Mouse (Mus musculus) limb, embryonic 12.5 days (tissue): Measurements from ENCODE around the gene Fam241a. TPM values are rescaled to one million over a fixed set of nuclear protein-coding genes. Genes with fewer than 3 reads are reported as not detected.

Experiments
- ATAC-seq: fragments of 200-750 bp; cut with Nextera tagmentation; 2 replicates; pipeline ENCODE4 v1.8.0; 2017; ENCODE audit warnings: low read depth, moderate TSS enrichment; ENCODE audit not compliant: insufficient number of reproducible peaks, insufficient read depth, low FRiP score, low TSS enrichment
- H3K27ac ChIP-seq: fragments of 300-500 bp; sonication (generic); 2 replicates; pipeline ENCODE4 v1.5.1; 2016; ENCODE audit warnings: mild to moderate bottlenecking, moderate library complexity
- H3K27me3 ChIP-seq: fragments of 300-500 bp; sonication (generic); 2 replicates; pipeline ENCODE4 v1.6.1; 2016; ENCODE audit warnings: mild to moderate bottlenecking, moderate library complexity
- H3K36me3 ChIP-seq: fragments of 300-500 bp; sonication (generic); 2 replicates; pipeline ENCODE4 v1.6.1; 2016; ENCODE audit warnings: mild to moderate bottlenecking, moderate library complexity
- H3K4me1 ChIP-seq: fragments of 300-500 bp; sonication (generic); replicated peaks from 2 replicates; pipeline ENCODE4 v1.6.1; 2016
- H3K4me2 ChIP-seq: fragments of 300-500 bp; sonication (generic); 2 replicates; pipeline ENCODE4 v1.6.1; 2016; ENCODE audit warnings: mild to moderate bottlenecking, moderate library complexity
- H3K4me3 ChIP-seq: fragments of 300-500 bp; sonication (generic); replicated peaks from 2 replicates; pipeline ENCODE4 v1.5.1; 2016; ENCODE audit warnings: mild to moderate bottlenecking
- H3K9ac ChIP-seq: fragments of 300-500 bp; sonication (generic); replicated peaks from 2 replicates; pipeline ENCODE4 v1.6.1; 2016; ENCODE audit warnings: mild to moderate bottlenecking, moderate library complexity
- H3K9me3 ChIP-seq: fragments of 300-500 bp; sonication (generic); 2 replicates; pipeline ENCODE4 v1.6.1; 2016; ENCODE audit warnings: mild to moderate bottlenecking, moderate library complexity
- WGBS: fragments of 180-500 bp; shearing (Covaris S2); methylation state at CpG from one replicate; pipeline ENCODE4 v1.1.7; 2016; 5-methylcytosine and 5-hydroxymethylcytosine counted together
- polyA plus RNA-seq: library from polyadenylated mRNA; unstranded; fragments of >200 nt; fragmentation: Nextera tagmentation; extraction: Ambion mirVana; gene quantifications from 2 replicates; pipeline ENCODE4 v1.2.1, GENCODE M21; 2016

The Fam241a gene
- 3.6 and 4.5 TPM in 2 replicates for polyA plus RNA-seq

DNA sequence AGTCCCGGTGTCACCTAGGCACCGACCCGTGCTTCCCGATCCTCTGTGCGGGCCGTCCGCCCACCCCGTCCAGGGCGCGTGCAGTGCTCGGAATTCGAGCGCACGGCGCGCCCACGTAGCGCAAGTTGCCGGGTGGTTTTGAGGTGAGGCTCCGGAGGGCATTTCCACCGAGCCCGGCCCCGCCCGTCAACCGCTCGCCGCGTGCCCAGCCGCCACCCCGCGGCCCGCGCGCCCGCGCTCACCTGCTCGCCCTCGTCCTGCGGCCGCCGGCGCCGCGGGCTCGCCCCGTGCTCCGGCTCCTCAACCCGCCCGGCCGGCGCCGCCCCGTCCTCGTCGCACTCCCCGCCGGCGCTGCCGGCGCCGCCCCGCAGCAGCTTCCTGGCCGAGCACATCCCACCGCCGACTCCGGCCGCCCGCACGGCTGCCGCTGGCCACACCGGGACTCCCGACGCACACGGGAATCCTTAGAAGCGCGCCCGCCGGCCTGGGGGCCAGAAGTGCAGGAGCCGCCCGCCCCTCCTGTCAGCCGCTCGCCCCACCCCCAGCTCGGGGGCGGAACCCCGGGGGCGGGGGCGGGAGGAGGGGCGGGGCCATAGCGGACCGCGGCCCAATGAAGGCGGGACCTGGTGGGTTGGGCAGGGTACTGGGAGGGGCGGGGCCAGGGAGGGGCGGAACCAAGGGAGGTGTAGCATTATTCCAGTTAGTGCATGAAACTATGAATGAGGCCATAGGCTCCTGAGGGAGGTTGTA, at the start of gene Fam241a:
TSS of gene Fam241a (minus strand) at position 533 of the 750 bp plus-strand sequence.
- Histone ChIP-seq H3K27me3 (peaks cover 31% of the 10 kb centered on the region), H3K4me3 (peak within 1 kb of the TSS; percentile 73), H3K36me3 (no peaks in the 10 kb centered on the region), H3K27ac (no peak within 1 kb of the TSS), H3K4me2 (peak within 1 kb of the TSS; percentile 78), H3K9me3 (no peaks in the 10 kb centered on the region), H3K4me1 (0 out of 2 replicates have a peak, but pooled peaks cover 3% of the 10 kb centered on the region), H3K9ac (peak within 1 kb of the TSS; percentile 63)
- WGBS, result under 1% methylated on average over 94 of the region's 94 CpGs
- ATAC-seq, result peak; percentile 95

DNA sequence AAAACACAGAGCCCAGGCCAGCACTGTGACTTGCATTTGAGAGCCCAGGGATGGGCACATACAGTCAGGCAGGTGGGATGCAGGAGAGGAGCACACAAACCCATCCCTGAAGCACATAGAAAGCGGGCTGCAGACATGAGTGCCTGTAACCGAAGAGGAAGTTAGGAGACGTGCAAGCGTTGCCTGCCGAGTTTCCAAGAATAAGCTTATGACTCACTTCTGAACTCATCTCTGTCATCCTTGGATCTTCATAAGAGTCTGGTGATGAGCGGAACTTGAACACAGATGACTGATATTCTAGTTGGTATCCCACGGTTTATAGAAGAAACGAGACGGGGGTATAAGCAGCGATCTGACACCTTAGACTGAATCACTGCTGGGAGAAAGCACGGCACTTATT, 36.3 kb upstream of the Fam241a start:
- H3K9ac ChIP-seq, result no peak overlapping the region
- no peak overlapping the region for H3K4me2 ChIP-seq
- H3K27ac ChIP-seq, result no peak overlapping the region
- H3K27me3 ChIP-seq, result no peaks in the 10 kb centered on the region
- 92% methylated on average over 11 of the region's 11 CpGs for WGBS
- H3K4me3 ChIP-seq, result no peak overlapping the region
- H3K4me1 ChIP-seq, result no peaks in the 10 kb centered on the region
- no peak for ATAC-seq
- H3K36me3 ChIP-seq, result no peaks in the 10 kb centered on the region
- 0 out of 2 replicates have a peak, but pooled peaks cover 3% of the 10 kb centered on the region for H3K9me3 ChIP-seq

DNA sequence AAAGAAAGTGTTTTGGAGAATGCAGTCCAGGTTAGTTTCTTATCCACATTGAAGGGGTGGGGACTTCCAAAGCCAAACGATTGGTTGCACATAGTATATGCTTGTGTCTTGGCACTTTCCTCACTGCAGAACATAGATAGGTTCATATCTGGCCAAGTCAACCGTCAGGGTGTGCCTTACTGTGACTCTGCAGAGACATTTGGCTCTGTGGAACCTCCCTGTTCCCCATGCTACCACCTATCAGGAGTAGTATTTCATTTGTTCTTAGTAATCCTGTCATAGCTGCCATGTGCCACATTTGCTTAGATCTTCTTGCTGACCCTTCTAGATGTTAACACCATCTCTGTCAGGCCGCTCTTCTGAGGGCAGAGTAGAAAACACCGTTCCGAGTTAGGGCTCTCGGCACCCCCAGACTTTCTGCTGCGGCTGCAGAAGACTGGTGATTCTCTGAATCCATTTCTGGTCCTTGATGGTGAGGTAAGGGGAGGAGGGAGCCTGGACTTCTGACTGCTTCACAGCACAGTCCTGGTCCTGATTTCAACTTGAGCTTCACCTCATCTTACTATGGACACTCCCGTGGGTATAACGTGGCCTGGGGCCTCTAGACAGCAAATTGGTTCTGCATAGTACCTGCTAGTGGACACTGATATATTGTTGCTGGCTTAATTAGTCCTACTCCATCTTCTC, 34.3 kb upstream of the Fam241a start:
- H3K9me3 ChIP-seq, result no peaks in the 10 kb centered on the region
- no peaks in the 10 kb centered on the region for H3K4me1 ChIP-seq
- 84% methylated on average over 9 of the region's 9 CpGs for WGBS
- no peaks in the 10 kb centered on the region for H3K27me3 ChIP-seq
- no peak overlapping the region for H3K27ac ChIP-seq
- 0 out of 2 replicates have a peak, but pooled peaks have one; percentile 37 for ATAC-seq
- no peak overlapping the region for H3K9ac ChIP-seq
- no peak overlapping the region for H3K4me3 ChIP-seq
- no peak overlapping the region for H3K4me2 ChIP-seq
- H3K36me3 ChIP-seq, result no peaks in the 10 kb centered on the region

DNA sequence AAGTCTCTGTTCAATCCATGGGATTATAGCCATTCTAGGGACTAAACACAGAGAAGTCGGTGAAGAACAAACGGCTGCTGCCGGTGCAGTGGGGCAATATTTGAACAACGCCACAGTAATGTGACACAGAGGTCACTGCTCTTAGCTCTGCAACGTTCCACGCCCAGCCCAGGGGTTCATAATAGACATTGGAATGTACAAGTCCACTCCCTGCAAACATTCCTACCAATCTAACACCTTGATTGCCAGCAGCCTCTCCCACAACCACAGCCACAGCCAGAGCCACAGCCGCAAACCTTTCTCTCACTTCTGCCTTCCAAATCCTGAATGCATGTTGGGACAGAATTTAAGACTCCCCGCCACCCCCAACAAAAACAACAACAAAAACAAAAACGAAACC, 33.8 kb upstream of the Fam241a start:
- no peaks in the 10 kb centered on the region for H3K36me3 ChIP-seq
- no peaks in the 10 kb centered on the region for H3K9me3 ChIP-seq
- H3K4me1 ChIP-seq, result no peaks in the 10 kb centered on the region
- no peaks in the 10 kb centered on the region for H3K27me3 ChIP-seq
- no peak overlapping the region for H3K4me3 ChIP-seq
- no peak overlapping the region for H3K9ac ChIP-seq
- H3K27ac ChIP-seq, result no peak overlapping the region
- 58% methylated on average over 9 of the region's 9 CpGs for WGBS
- H3K4me2 ChIP-seq, result no peak overlapping the region
- no peak for ATAC-seq

DNA sequence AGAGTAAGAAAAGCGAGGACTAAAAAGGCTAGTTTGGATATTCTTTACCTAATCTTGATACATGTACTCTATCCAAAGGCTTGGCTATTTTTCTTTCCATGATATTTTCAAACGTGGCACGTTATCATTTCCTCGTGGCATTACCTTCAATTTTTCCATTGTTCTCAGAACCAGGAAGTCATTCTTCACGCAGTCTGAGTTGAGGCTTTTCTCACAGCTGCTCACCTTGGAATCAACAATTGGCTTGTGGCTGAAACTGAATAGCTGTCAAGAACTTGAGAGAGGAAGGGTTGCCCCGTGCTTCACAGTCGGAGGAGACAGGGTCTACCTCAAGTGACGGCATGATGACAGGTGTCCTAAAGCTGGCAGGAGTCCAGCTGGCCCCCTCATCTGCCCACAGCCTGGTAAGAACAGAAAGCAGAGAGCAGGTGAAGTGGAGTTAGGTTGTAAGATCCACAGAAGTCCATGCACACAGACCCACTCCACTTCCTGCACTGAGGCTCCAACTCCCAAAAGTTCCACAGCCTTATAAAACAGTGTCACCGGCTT, 30.6 kb upstream of the Fam241a start:
- H3K4me1 ChIP-seq, result no peaks in the 10 kb centered on the region
- WGBS, result 71% methylated on average over 9 of the region's 9 CpGs
- no peaks in the 10 kb centered on the region for H3K9me3 ChIP-seq
- H3K4me2 ChIP-seq, result no peak overlapping the region
- H3K9ac ChIP-seq, result no peak overlapping the region
- no peaks in the 10 kb centered on the region for H3K27me3 ChIP-seq
- no peak overlapping the region for H3K4me3 ChIP-seq
- no peak overlapping the region for H3K27ac ChIP-seq
- no peak for ATAC-seq
- H3K36me3 ChIP-seq, result no peaks in the 10 kb centered on the region

DNA sequence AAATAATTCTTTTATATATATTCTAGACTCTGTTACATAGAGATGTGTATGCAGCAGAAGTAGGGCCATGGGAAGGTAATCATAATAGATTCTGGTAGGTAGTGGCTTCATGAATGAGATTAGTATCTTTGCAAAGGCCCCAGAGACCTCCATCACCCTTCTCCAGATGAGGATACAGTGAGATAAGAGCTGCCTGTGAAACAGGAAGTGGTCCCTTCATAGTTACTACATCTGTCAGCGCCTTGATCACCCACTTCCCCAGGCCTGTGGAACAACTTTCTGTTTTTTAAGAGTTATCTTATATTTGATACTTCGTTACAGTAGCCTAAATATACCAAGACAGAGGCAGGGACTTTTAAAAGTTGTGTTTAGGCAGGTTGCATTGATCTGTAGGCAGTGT, 28.3 kb upstream of the Fam241a start:
- Histone ChIP-seq H3K9me3 (no peaks in the 10 kb centered on the region), H3K27ac (no peak overlapping the region), H3K27me3 (no peaks in the 10 kb centered on the region), H3K9ac (no peak overlapping the region), H3K4me2 (no peak overlapping the region), H3K4me1 (no peaks in the 10 kb centered on the region), H3K4me3 (no peak overlapping the region), H3K36me3 (no peaks in the 10 kb centered on the region)
- no peak for ATAC-seq
- 84% methylated on average over 2 of the region's 2 CpGs for WGBS

DNA sequence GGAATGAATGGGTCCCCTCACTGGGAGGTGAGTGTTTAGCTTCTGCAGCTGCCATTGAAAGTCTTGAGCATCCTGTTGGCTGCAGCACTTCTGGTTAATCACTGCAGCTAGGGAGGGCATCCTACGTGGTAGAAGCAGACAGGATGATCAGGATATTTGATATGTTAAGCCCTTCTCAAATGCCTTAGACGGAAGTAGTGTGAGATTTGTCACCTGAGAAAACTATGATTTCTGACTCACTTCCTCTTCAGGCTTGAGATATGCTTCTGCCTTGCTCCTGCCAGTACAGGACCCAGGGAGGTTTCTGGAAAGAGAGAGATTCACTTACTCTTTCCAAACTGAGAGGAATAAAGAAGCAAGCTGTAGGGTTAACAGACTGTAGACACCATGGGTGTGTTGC, 27.1 kb upstream of the Fam241a start:
- no peak for ATAC-seq

DNA sequence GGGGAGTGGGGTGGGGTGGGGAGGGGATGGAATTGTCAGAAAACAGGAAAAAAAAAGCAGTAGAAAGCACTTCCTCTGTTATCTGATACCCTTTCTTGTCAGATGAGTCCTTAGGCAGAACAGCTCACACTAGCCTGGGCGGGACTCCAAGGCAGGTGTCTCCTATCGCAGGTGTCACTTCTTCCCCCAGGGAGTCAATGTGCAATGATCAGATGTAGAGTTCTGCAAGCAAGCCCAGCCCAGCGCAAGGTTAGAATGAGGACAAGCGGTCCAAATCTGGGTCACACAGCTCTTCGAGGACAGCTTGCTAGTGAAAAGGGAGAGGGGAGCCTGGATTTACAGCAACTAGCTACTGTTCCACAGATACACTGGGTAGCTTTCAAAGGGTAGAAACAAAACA, 26.0 kb upstream of the Fam241a start:
- Histone ChIP-seq H3K36me3 (no peaks in the 10 kb centered on the region), H3K4me3 (no peak overlapping the region), H3K9ac (no peak overlapping the region), H3K27me3 (no peaks in the 10 kb centered on the region), H3K4me1 (no peaks in the 10 kb centered on the region), H3K4me2 (no peak overlapping the region), H3K27ac (no peak overlapping the region), H3K9me3 (no peaks in the 10 kb centered on the region)
- 62% methylated on average over 5 of the region's 5 CpGs for WGBS
- no peak for ATAC-seq

More for the DNA sequence above, 27.1 kb upstream of the Fam241a start:
- Histone ChIP-seq H3K27me3 (no peaks in the 10 kb centered on the region), H3K4me3 (no peak overlapping the region), H3K27ac (no peak overlapping the region), H3K4me2 (no peak overlapping the region), H3K36me3 (no peaks in the 10 kb centered on the region), H3K9ac (no peak overlapping the region), H3K9me3 (no peaks in the 10 kb centered on the region), H3K4me1 (no peaks in the 10 kb centered on the region)
- WGBS, result 56% methylated on average over 2 of the region's 2 CpGs

DNA sequence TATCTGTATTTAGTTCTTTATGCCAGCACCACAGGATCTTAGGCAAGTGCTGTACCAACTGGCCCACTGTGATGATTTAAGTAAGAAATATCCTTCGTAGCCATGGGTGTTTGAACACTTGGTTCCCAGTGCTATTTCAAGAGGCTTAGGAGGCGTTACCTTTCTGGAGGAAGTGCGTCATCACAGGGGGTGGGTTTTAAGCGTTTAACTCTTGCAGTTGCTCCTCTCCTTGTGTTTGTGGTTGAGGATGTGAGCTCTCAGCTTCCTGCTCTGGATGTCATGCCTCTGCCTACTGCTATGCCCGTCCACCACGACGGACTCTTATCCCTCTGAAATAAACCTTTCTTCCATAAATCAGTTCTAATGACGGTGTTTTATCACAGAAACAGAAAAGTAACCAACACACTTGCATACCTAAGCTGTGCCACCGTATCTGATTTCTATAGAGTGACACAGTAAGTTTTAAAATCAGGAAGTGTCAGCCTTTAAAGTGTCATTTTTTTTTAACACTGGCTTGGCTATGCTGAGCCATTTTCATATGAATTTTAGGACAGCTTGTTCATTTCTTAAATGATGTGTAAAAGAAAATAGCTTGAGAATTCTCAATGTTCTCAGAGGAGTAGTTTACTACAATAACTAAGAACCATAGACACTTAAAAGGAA, 22.0 kb upstream of the Fam241a start:
- Histone ChIP-seq H3K9ac (no peak overlapping the region), H3K27me3 (no peaks in the 10 kb centered on the region), H3K36me3 (no peaks in the 10 kb centered on the region), H3K27ac (no peak overlapping the region), H3K4me2 (no peak overlapping the region), H3K4me1 (no peaks in the 10 kb centered on the region), H3K4me3 (no peak overlapping the region), H3K9me3 (no peaks in the 10 kb centered on the region)
- 77% methylated on average over 9 of the region's 9 CpGs for WGBS
- ATAC-seq, result no peak

DNA sequence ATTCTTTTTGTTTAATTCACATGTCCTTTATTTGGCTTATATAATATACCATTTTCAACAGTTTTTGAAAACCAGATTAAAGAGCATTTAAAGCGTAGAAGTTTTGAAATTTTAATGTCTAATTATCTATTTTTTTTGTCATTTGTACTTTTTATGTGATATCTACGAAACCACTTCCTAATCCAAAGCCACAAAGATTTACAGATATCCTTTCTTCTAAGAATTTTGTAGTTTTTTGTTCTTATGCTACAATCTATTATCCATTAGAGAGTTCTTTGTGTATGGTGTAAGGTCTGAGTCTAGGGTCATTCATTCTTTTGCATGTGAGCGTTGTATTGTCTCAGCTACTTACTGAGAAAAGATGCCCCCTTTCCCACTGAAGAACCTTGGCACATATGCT, 21.4 kb upstream of the Fam241a start:
- 90% methylated on average over 3 of the region's 3 CpGs for WGBS
- H3K4me2 ChIP-seq, result no peak overlapping the region

DNA sequence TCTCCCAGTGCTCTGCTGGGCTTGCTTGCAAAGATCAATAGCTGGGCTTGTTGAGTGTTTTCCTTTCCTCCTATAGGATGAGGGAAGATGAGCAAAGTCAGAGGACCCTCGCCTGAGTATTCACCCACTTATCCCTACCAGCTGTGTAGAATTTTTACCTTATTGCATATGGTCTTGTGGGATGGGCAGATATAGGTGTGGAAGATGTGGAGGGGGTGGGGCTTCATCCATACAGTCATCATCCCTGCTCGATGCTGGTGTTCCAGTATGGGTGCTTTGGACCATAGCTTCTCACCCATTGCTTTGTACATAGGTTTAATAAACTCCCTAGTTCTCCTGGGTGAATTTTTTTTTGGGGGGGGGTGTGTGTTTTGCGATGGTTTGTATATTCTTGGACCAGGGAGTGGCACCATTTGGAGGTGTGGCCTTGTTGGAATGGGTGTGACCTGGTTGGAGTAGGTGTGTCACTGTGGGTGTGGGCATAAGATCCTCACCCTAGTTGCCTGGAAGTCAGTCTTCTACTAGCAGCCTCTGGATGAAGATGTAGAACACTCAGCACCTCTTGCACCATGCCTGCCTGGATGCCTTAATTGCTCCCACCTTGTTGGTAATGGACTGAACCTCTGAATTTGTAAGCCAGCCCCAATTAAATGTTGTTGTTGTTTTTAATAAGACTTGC, 19.7 kb upstream of the Fam241a start:
- Histone ChIP-seq H3K9ac (no peak overlapping the region), H3K27ac (no peak overlapping the region), H3K4me1 (no peaks in the 10 kb centered on the region), H3K4me3 (no peak overlapping the region), H3K9me3 (no peaks in the 10 kb centered on the region), H3K36me3 (no peaks in the 10 kb centered on the region), H3K27me3 (no peaks in the 10 kb centered on the region), H3K4me2 (no peak overlapping the region)
- ATAC-seq, result no peak
- WGBS, result 90% methylated on average over 3 of the region's 3 CpGs

More for the DNA sequence above, 21.4 kb upstream of the Fam241a start:
- H3K4me1 ChIP-seq, result no peaks in the 10 kb centered on the region
- no peak overlapping the region for H3K4me3 ChIP-seq
- H3K27ac ChIP-seq, result no peak overlapping the region
- H3K27me3 ChIP-seq, result no peaks in the 10 kb centered on the region
- ATAC-seq, result no peak
- no peaks in the 10 kb centered on the region for H3K9me3 ChIP-seq
- H3K9ac ChIP-seq, result no peak overlapping the region
- no peaks in the 10 kb centered on the region for H3K36me3 ChIP-seq
